Mouse (Mus musculus): ENCODE measurements around the gene Gtf3c4. TPM values are rescaled to one million over a fixed set of nuclear protein-coding genes. Genes with fewer than 3 reads are reported as not detected.

Gene Gtf3c4
- total RNA-seq (2021), result 10 to 100 TPM; 34.9 to 35.4 TPM
- long read RNA-seq, full-length matches to known transcripts, result 34 of 47 reads
- long read RNA-seq, partial matches to known transcripts, result 10 of 47 reads
- long read RNA-seq, other reads (novel, unspliced or antisense), result 3 of 47 reads

DNA sequence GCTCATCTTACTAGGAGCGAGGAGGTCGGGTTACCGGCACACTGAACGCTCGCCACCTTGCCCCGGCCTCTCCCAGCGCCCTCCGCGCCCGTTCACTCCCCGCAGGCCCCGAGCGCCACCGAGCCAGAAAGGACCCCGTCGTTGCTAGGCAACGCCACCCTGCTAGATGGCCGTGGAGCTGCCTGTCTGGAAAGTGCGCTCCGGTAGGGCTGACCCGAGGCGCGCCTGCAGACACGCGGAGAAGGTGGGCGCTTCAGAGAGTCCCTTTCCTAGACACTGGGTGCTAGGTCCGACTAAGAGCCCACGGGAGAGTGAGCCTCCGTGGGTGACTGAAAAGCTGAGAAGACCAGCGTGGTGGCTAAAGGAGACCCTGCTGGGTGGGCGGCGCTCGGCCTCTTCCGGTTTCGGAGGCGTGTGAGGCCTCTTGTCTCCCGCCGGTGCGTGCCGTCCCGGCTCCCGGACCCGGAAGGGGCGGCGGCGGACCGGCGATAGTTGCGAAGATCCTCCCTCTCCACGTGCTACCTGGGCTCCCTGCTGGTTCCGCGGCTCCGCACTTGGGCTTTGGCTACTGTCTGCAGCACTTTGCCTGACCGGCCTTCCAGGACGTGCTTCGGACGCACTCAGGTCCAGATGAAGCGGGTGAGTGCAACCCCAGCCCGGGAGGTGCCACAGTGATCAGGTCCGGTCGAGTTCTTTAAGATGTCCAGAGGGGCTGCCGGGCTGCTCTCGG lies at the start of gene Gtf3c4, which contains the start of gene Ddx31:
Gene Gtf3c4 (minus strand): TSS at position 139 of the 730 bp plus-strand sequence.
Gene Ddx31 (plus strand): TSS at position 185 of the 730 bp plus-strand sequence.
- DNase-seq (ENCODE audit: low spot score in 2 of 2), result peak; percentile 91 to 96

DNA sequence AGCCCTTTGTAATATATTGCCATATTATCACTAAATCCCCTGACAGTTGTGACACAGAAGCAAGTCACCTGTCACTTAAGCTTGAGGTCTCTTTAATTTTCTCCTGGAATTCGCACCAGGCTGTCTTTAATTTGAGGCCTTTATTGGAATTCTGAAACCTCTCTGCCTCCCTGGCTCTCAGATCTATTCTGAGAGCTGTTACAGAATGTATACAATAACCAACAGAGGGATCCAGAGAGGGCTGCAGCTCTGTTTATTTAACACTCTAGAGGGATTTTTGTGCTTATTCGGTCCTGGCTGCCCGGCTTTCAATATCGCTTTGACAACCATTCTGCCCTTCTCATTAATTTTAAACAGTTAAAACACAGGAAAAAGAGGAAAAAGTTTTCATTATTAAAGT lies 44.8 kb upstream of the Gtf3c4 start:
- DNase-seq (ENCODE audit: low spot score in 2 of 2), result no peak

DNA sequence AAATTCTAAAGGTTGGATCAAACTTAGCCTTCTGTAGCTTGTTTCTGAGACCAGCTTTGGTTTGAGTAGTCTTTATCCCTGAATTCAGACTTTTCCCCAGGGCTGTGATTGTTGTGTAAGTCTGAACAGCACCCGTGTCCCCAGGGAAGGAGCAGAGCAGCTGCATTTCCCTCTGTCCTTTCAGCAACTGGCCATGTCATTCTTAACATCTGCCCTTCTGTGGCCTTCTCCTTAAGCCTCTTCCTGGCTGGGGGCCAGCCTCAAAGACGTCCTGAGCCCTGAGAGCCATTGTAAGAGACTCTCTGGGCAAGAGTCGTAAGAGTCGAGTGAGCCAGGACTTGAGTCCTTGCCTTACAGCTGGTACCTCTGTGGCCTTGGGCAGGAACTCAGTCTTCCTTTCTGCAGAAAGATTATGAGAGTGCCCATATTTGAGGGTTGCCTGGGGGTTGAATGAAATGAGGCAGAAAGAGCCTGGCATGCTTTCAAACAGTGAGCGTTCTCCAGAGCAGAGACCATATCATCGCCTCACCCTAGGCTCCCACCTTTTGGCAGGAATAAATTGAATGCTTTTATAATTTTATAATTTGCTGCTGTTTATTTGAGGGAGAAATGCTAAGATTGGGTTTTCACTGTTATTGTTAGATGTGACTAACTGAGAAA lies 42.8 kb upstream of the Gtf3c4 start:
- no peak for DNase-seq (ENCODE audit: low spot score in 2 of 2)

DNA sequence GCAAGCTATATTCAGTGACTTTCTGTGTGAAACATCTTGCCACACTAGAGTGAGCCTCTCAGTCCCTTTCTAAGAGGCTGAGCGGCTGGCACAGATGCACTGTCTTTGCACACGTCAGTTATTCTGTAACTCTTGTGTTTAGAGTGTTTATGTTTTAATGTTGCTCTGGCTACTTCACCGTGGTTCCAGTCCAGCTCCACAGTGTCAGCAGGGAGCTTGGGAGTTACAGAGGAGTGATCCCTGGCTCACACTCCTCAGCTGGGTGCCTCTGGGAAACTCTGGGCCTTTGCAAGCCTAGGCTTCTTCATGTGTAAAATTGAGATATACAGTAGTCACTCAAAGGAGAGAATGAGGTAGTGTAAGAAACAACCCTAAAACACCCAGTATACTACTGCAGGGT lies 41.9 kb upstream of the Gtf3c4 start:
- no peak for DNase-seq (ENCODE audit: low spot score in 2 of 2)

DNA sequence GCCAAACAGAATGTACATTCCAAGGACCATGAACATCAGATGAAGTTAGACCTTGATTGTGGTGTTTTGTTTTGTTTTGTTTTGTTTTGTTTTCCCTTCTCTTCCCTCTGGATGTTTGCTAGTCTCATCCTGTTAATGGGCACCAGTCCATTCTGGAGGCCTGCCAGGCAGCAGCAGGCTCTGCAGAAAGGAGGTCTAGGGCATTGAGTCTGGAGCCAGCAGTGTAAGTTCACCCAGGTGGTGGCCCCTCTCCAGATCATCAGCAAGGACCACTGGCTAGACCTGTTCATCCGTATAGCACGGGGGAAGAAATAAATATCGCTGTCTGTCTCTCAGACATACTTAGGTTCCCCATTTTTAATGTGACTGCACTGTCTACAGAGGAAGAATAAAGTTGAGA lies 41.1 kb upstream of the Gtf3c4 start:
- DNase-seq (ENCODE audit: low spot score in 2 of 2), result no peak

DNA sequence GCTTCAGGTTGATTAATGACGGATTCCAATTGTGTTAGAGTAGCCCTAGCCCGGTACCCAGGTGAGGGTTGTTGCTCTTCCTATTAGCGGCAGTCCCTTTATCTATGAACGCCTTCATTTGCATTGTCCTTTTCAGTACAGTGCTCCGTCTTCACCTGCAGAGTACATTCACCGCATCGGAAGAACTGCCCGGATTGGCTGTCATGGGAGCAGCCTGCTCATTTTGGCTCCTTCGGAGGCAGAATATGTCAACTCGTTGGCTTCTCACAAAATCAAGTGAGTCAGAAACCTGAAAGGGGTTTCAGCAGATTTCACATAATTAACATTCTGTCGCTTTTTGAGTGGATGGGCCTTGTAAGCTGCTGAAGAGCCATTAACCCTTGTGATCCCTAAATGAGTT lies 35.4 kb upstream of the Gtf3c4 start:
- DNase-seq (ENCODE audit: low spot score in 2 of 2), result peak in 1 of 2 experiments; percentile 11

DNA sequence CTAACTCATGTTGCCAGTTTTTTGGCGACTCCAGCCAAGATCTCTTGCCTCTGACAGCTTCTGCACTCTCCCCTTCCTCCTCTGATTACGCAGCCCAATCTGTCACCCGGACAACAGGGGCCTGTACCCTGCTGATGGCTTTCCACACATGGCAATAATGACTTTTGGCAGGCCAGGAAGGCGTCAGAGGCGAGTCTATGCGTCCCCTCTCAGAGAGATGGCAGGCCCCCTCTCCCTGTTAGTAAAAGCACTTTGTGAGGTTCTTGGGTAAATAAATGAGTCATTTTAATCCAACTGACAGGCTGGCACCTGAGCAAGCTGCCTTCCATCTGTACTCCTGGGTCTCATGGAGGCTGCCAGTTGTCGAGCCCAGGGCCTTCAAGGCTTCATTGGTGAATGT lies 27.3 kb upstream of the Gtf3c4 start:
- DNase-seq (ENCODE audit: low spot score in 2 of 2), result peak in 1 of 2 experiments; percentile 17

DNA sequence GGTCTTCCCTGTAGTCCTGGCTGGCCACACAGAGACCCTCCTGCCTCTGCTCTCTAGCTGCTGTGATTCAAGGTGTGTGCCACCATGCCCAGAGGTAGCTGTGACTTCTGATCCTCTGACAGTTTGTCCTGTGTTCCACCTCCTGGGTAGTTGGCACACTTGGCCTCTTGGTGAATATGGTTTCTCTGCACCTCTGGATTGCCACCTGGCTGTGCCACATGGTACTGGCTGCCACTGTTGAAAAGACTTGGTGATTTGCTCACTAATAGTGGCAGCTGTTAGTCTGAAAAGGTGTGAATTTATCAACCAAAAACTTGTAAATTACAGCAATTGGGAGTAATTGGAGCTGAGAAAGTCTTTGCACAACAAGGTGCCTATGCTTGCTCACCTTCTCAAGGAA lies 23.7 kb upstream of the Gtf3c4 start:
- no peak for DNase-seq (ENCODE audit: low spot score in 2 of 2)

DNA sequence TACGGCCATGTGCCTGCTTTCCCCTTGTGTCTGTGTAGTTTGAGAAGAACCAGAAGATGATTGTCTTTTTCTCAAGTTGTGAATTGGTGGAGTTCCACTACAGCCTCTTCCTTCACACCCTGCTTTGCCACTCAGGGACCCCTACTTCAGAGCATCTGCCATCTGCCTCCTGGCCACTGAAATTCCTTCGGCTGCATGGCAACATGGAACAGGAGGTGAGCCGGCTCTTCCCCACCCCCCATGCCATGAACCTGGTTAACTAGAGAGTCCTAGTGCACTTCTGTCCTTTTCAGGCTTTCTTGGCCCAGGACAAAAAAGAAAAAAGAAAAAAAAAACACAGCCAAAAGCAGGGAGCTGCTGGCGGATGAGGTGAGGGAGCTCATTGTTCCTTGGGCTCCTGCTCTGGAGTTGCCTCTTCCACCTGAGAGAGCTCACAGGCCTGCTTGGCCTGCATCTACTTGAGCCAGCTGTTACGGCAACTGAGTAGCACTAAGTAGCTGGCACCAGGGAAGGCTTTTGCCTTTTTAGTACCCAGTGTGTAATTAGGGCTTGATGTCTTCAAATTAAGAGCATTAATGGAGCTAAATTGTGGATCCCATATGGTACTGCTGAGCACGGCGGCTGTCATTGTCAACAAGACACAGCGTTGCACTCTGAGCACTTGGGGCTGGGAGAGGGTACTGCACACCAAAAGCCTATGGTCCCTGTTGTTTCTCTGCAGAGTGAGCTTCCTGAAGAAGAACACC lies 20.7 kb upstream of the Gtf3c4 start:
- no peak for DNase-seq (ENCODE audit: low spot score in 2 of 2)

DNA sequence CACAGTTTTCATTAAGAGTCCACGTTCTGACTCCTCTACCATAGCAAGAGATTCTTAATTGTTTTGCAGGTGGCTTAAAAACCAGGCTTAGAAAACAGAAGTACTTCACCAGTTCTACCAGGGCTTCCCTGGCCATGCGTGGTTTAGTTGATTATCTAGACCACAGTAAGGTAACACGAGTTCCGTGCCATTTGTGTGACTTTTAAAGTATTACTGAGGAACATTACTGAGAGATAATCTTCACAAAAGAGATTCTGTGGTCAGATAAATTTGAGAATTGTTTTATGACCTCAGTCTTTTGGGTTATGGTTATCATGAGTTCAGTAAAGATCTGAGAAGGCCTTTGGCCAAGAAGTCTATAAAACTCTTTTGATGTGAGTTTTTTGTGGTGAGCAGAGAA lies 19.1 kb upstream of the Gtf3c4 start:
- no peak for DNase-seq (ENCODE audit: low spot score in 2 of 2)

DNA sequence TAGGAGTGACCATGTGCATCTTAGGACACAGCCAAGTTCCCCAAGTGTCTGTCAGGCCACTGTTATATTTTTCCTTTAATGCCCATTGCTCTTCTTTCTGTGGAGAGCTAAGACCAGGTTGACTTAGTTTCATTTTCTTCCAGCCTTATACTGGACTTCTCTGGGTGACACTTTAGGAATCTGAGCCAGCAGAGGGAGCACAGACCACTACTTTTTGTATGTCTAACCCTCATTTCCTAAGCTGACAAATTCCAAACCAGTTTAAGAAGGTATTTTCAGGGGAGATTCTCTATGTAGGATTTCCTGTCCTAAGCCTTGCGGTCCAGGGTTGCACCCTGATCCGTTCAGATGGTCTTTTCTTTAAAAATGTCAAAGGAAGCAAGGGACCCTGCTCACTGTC lies 15.6 kb upstream of the Gtf3c4 start:
- DNase-seq (ENCODE audit: low spot score in 2 of 2), result no peak

DNA sequence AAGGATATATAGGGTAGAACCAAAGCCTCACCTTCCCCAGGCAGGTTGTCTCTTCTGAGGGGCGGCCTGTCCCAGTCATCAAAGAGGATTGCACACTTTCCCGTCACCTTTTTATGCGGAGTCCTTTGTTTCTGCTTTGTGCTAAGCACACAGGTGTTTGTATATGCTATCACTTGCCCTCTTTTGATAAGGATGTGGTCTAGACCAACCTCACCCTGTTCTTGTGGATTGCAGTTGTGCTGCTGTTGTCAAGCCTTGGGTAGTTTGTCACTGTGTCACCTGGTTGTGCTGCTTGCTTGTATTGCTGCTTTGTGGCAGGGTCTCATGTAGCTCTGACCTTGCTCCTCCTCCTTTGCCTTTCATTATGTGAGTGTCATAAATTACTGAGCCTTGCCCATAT lies 12.4 kb upstream of the Gtf3c4 start:
- DNase-seq (ENCODE audit: low spot score in 2 of 2), result no peak

DNA sequence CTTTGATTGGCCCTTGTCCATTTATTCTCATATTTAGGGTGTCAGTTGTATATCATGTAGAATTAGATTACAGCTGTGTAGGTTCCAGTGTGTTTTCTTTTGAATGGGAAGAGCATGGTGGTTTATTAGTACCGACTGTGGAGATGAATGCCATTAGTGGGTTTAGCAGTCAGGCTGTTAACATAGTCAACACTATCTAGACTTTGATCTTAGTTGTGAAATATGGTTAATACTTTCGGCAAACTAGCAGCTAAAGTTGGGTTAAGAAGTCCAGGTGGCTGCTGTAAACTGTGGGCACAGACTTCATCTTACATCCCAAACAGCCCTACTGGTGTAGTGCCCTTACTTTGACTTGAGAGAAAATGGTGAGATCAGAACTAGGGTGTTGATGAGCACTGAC lies 8.7 kb upstream of the Gtf3c4 start:
- no peak for DNase-seq (ENCODE audit: low spot score in 2 of 2)

DNA sequence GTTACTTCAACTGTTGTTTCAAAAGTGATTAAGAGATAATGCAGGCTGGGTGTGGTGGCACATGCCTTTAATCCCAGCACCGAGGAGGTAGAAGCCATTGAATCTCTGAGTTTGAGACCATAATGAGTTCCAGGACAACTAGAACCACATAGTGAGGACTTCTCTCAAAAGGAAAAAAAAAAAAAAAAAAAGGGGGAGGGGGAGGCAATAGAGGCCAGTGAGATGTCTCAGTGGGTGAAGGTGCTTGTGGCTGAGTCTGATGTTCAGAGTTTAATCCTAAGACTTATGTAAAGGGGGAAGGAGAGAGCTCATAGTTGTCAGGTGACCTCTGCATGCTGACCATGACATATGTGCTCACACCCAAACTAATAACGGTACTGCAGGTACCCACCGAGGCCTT lies 1.9 kb upstream of the Gtf3c4 start:
- no peak for DNase-seq (ENCODE audit: low spot score in 2 of 2)

DNA sequence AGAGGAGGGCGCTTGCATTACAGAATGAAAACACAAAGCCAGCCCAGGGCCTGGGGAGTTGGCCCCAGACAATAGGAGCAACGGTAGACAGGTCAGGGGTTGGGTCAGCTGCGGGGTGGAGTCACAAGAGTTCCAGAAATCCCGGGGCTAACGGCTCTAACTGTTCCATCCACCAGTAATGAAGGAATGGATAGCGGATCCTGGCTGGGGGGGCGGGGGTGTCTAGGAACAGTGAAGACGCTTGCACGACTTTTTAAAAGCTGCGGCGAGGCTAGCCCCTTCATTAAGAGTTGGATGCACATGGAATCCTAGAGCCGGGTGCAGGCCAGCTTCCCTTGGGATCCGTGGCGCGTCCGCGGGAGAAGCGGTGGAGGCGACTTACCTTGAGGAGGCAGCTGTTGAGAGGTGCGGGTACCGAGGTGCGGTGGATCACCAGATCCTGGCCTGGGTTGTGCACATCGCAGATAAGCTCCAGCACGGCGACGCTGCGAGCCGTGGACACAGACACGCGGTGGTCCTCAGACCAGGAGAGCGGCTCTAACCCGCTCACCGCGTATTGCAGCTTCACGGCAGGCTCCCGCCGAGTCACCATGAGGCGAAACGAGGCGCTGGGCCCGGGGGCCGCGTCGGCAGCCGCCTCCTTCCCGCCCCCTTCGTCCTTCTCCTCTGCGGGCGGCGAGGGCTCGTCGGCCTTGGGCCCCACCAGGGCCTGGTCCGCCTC lies 499 bp downstream of the Gtf3c4 start:
- no peak for DNase-seq (ENCODE audit: low spot score in 2 of 2)

DNA sequence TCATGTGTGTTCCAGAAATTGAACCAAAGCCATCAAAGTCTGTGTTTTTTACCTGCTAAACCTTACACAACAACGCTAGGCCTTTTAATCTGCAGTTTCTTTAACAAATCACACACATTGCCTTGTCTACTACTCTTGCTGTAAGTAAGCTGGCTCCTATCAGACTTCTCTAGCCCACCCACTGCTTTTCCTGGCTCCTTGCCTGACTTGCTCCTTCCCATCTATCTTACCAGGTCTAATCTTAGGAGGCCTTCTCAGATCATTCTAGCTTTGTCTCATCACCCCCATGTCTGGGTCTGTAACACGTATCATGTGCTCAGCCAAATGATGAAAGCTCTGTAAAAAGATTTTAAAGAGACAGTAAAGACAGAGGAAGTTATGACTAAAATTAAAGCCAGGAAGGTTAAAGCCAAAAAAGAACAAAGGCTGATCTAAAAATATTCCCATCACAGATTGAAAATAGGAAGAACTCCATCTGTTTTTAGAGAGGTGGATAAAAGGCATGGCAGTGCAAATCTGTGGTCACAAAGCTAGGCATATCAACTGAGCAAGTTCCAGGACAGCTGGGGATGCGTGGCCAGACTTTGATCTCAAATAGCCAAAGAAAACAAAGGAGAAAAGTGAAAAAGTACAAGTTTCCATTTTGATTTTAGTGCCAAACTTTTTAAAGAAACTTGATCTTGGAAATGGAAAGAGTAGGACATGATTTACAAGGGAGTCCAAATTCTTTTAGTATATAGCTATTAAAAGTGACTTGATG lies 3.8 kb downstream of the Gtf3c4 start:
- no peak for DNase-seq (ENCODE audit: low spot score in 2 of 2)

DNA sequence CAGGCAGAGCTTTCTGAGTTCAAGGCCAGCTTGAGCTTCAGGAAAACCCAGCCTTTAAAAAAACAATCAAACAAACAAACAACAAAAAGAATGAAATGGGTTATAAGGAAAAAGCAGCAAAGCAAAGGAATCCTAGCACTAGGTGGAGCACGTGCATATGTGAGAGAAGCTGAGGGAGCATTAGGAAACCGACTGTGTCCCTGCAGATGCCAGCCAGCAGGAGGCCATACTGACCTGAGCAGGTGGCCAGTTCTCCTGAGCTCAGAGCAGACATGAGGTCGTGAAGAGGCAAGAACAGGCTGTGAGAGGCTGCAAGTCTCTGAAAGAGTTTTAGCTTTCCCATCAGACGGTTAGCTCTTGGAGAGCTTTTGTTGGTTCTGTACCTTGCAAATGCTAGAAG lies 10.9 kb downstream of the Gtf3c4 start:
- DNase-seq (ENCODE audit: low spot score in 2 of 2), result no peak

DNA sequence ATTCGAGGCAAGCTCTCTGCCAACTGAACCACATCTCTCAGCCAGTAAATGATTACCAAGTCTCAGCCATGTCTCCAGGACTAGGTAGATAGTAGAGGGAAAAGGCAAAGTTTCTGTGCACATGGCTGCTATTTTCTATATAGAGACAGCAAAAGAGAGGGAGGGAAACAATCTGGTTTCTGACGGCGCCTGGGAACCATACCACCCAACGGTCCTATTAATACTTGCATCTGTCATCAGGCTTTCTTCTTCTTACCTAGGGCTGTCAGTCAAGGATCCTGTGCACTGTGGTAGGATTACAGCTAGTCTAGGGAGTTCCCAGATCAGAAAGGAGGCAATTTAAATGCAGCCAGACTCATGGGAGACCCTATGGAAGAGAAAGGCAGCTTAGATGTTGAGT lies 21.3 kb downstream of the Gtf3c4 start:
- peak in 1 of 2 experiments; percentile 57 for DNase-seq (ENCODE audit: low spot score in 2 of 2)

DNA sequence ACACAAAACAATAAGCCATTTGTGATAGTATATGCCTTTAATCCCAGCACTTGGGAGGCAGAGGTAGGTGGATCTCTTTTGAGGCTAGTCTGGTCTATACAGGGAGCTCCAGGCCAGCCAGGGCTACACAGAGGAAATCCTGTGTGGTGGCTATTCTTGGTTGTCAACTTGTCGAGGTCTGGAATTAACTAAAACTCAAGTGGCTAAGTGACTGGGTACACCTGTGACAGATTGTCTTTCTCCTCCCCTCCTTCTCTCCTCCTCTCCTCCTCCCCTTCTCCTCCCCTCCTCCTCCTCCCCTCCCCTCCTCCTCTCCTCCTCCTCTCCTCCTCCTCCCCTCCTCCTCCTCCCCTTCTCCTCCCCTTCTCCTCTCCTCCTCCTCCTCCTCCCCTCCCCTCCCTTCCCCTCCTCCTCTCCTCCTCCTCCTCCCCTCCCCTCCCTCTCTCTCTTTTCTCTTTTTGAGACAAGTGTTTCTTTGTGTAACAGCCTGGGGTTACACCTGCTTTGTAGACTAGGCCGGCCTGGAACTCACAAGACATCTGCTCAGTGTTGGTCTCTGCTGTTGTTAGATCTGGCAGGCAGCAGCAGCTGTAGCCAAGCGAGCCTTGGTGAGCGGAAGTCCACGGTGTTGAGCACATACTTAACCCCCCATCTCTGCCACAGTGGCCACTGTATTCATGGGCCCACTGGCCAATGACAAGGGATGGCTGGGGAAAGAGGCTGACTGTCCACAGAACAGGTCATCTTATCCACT lies 29.7 kb downstream of the Gtf3c4 start:
- no peak for DNase-seq (ENCODE audit: low spot score in 2 of 2)

DNA sequence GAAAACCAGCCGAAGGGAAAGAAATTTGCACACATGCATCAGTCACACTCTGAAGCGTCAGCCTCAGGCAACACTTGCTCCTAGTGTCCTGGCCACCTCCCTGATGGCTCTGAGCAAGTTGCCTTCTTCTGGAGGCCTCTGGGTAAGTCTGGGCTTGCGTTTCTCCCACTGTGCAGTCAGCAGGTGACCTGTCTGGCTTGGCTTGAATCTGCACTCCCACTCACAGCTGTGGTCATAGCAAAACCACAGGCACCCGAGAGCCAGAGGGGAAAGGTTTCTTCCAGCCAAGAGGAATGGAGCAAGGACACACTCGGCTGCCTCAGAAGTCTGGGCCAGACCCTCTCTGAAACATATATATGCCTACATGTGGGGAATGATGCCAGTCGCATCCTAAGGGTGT lies 31.3 kb downstream of the Gtf3c4 start:
- DNase-seq (ENCODE audit: low spot score in 2 of 2), result no peak
